Mouse (Mus musculus) spleen, adult 2 months (tissue): ENCODE results near the gene Calcoco2.

Experiments
- CTCF ChIP-seq: fragments of 200-500 bp; IDR thresholded peaks from 2 replicates; pipeline ENCODE4 v1.5.1; 2011; ENCODE audit warnings: mild to moderate bottlenecking, inconsistent platforms; ENCODE audit not compliant: insufficient read depth, insufficient read length, insufficient replicate concordance; ENCODE audit errors: extremely low read depth
- POLR2A ChIP-seq: fragments of 200-500 bp; IDR thresholded peaks from 2 replicates; pipeline ENCODE4 v1.6.1; 2011; ENCODE audit warnings: low read depth, low read length, inconsistent platforms

- TF ChIP-seq POLR2A (no peak), CTCF (no peak)
Observed at GRCm38 (mm10) chr11:96050854-96051253, 60.9 kb downstream of the Calcoco2 start.
